Mouse (Mus musculus) limb, embryonic 11.5 days (tissue): ENCODE results near the gene Cacna2d1. TPM values are rescaled to one million over a fixed set of nuclear protein-coding genes. Genes with fewer than 3 reads are reported as not detected.

Source experiments
- ATAC-seq: fragments of 200-750 bp; cut with Nextera tagmentation; 2 replicates; pipeline ENCODE4 v1.8.0; 2017; ENCODE audit warnings: low read depth; ENCODE audit not compliant: insufficient number of reproducible peaks, low FRiP score, low TSS enrichment
- DNase-seq: peaks from one replicate; pipeline ENCODE4 v3.0.0-alpha.2; 2015; ENCODE audit warnings: low spot score
- H3K27ac ChIP-seq: fragments of 300-500 bp; sonication (generic); replicated peaks from 2 replicates; pipeline ENCODE4 v1.5.1; 2014; ENCODE audit warnings: low read depth, mild to moderate bottlenecking, low read length
- H3K27me3 ChIP-seq: fragments of 300-500 bp; sonication (generic); 2 replicates; pipeline ENCODE4 v1.6.1; 2014; ENCODE audit warnings: mild to moderate bottlenecking, low read length, mixed read lengths; ENCODE audit not compliant: control insufficient read depth, insufficient read depth
- H3K36me3 ChIP-seq: fragments of 300-500 bp; sonication (generic); 2 replicates; pipeline ENCODE4 v1.6.1; 2014; ENCODE audit warnings: mild to moderate bottlenecking, low read length, moderate library complexity, mixed read lengths; ENCODE audit not compliant: control insufficient read depth, insufficient read depth
- H3K4me1 ChIP-seq: fragments of 300-500 bp; sonication (generic); 2 replicates; pipeline ENCODE4 v1.6.1; 2014; ENCODE audit warnings: low read length, mixed read lengths; ENCODE audit not compliant: control insufficient read depth, insufficient read depth
- H3K4me2 ChIP-seq: fragments of 300-500 bp; sonication (generic); 2 replicates; pipeline ENCODE4 v1.6.1; 2014; ENCODE audit warnings: low read depth, mild to moderate bottlenecking, moderate library complexity; ENCODE audit not compliant: severe bottlenecking
- H3K4me3 ChIP-seq: fragments of 300-500 bp; sonication (generic); 2 replicates; pipeline ENCODE4 v1.5.1; 2014; ENCODE audit warnings: low read depth, low read length
- H3K9ac ChIP-seq: fragments of 300-500 bp; sonication (generic); 2 replicates; pipeline ENCODE4 v1.6.1; 2014; ENCODE audit warnings: mild to moderate bottlenecking, low read length
- H3K9me3 ChIP-seq: fragments of 300-500 bp; sonication (generic); 2 replicates; pipeline ENCODE4 v1.6.1; 2016; ENCODE audit warnings: low read length; ENCODE audit not compliant: control insufficient read depth
- WGBS: fragments of 180-500 bp; shearing (Covaris S2); extraction: QIAGEN DNeasy Blood & Tissue Kit; methylation state at CpG from one replicate; pipeline ENCODE4 v1.1.7; 2014; 5-methylcytosine and 5-hydroxymethylcytosine counted together
- polyA plus RNA-seq: library from polyadenylated mRNA; unstranded; fragments of >200 nt; fragmentation: Nextera tagmentation; extraction: Ambion mirVana; gene quantifications from 2 replicates; pipeline ENCODE4 v1.2.1, GENCODE M21; 2014

The Cacna2d1 gene
- polyA plus RNA-seq, 1 experiment from 2014 or later, result 9.5 TPM

DNA sequence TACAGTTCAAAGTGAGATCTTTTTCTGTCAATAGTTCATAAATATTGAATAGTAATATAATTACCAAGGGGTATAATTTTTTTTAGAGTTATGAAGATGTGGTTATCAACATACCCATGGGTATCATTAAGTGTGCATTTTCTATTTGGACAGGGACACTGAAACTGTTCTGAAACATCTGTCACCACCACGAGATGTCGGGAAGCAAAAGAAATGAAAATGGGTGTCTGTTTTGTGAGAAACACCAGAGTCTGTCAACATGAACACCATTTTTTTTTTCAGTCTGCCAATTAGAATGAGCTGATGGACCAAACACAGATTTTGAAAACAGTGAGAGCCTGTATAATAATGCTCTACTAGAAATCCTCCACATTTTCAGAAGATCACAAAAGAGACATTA is 153.5 kb downstream of the Cacna2d1 start:
- no peaks in the 10 kb centered on the region for H3K27me3 ChIP-seq
- H3K4me3 ChIP-seq, result no peak overlapping the region
- H3K4me1 ChIP-seq, result 0 out of 2 replicates have a peak, but pooled peaks cover 2% of the 10 kb centered on the region
- H3K36me3 ChIP-seq, result no peaks in the 10 kb centered on the region
- no peak for DNase-seq
- H3K9me3 ChIP-seq, result no peaks in the 10 kb centered on the region
- H3K4me2 ChIP-seq, result no peak overlapping the region
- no peak for ATAC-seq
- WGBS, result 72% methylated on average over 2 of the region's 2 CpGs
- no peak overlapping the region for H3K9ac ChIP-seq
- no peak overlapping the region for H3K27ac ChIP-seq

DNA sequence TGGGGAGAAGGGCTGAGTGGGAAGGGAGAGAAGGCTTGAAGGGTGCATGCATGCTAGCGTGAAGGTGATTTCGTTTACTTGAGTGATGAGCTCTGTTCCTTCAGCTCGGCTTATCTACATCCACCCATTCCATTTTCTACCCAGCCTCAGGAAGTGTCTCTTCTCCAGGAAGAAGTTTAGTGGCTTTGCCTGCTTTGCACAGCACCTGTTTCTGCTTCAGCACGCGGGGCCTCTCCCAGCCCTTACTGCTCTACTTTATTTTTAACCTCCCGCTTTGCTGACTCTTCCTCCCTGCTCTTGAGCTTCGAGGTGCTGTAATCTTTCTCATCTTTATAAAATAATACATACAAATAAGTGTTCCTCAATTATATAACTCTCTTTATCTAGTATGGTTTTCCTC is 158.0 kb downstream of the Cacna2d1 start:
- no peaks in the 10 kb centered on the region for H3K27me3 ChIP-seq
- H3K4me3 ChIP-seq, result no peak overlapping the region
- no peak overlapping the region for H3K27ac ChIP-seq
- no peak for ATAC-seq
- WGBS, result 82% methylated on average over 7 of the region's 7 CpGs
- no peak overlapping the region for H3K4me2 ChIP-seq
- no peaks in the 10 kb centered on the region for H3K9me3 ChIP-seq
- no peak for DNase-seq
- H3K9ac ChIP-seq, result no peak overlapping the region
- H3K36me3 ChIP-seq, result no peaks in the 10 kb centered on the region
- H3K4me1 ChIP-seq, result no peaks in the 10 kb centered on the region

DNA sequence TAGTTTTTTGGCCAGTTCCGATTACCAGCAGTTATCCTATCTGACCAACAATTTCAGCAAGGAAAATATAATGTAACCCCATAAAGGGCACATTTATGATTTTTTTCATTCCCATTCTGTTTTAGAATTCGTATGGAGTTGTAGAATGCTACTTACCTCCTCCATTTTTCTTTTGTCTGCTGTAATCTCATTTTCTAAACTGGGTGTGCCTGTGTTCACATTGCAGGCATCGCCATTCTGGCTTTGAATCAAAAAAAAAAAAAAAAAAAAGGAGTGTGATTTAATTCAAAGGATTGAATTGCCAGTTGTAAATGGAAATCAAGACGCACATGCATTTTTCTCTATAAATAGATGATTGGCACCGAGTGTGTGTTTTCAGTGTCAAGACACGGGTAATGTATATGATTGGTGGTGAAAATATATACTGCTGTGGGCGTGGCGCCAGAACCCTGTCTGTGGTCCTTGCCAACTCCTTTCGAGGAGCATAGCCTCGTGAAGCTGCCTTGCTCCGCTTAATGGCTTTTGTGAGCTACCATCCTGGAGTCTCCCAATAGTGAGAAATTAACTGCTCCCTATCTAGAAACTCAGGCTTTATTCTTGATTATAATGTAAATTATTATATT is 158.7 kb downstream of the Cacna2d1 start:
- WGBS, result 92% methylated on average over 11 of the region's 11 CpGs

DNA sequence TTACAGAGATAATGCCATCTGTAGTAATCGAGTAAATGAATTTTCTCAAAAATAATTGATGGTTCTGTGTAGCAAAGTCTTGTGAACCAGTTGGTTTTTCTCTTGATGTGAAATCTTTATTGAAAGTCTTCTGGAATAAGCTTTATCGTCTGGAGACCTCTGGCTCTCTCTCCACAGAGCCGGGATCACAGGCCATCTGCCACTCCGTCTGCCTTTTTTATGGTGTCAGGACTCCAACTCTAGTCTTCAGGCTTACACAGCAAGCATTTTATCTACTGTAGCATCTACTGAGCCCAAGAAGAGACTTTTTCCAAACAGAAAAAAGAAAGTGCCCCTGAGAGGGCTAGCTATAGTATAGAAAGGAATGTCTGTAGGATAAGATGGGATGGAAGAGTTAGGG is 160.9 kb downstream of the Cacna2d1 start:
- no peak overlapping the region for H3K9ac ChIP-seq
- ATAC-seq (no peak), DNase-seq (no peak)
- no peak overlapping the region for H3K27ac ChIP-seq
- no peaks in the 10 kb centered on the region for H3K36me3 ChIP-seq
- H3K4me1 ChIP-seq, result no peaks in the 10 kb centered on the region
- no peaks in the 10 kb centered on the region for H3K9me3 ChIP-seq
- H3K4me3 ChIP-seq, result no peak overlapping the region
- WGBS, result 52% methylated on average over 4 of the region's 4 CpGs
- H3K4me2 ChIP-seq, result no peak overlapping the region
- no peaks in the 10 kb centered on the region for H3K27me3 ChIP-seq

More for the DNA sequence above, 158.7 kb downstream of the Cacna2d1 start:
- no peak overlapping the region for H3K27ac ChIP-seq
- H3K27me3 ChIP-seq, result no peaks in the 10 kb centered on the region
- DNase-seq, result no peak
- H3K36me3 ChIP-seq, result no peaks in the 10 kb centered on the region
- H3K9me3 ChIP-seq, result no peaks in the 10 kb centered on the region
- ATAC-seq, result no peak
- H3K4me1 ChIP-seq, result no peaks in the 10 kb centered on the region
- H3K4me3 ChIP-seq, result no peak overlapping the region
- H3K9ac ChIP-seq, result no peak overlapping the region
- H3K4me2 ChIP-seq, result no peak overlapping the region

DNA sequence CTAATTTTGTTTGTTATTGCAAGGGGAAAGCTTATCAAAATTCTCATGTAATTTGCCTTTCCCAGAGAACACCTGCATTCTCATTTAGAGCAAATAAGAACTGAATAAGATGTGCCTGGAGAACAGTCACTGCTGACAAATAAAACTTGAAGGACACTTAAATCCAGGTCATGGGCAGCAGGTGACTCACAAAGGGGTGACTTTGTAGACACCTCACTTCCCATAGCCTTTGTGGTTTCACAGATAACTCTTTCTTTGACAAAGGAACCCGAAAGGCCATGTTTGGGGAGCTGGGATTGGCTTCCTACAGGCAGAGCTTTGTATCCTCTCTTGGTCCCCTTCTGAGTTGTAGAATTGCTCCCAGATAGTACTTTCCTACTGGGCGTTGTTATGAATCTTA is 164.3 kb downstream of the Cacna2d1 start:
- Histone ChIP-seq H3K36me3 (no peaks in the 10 kb centered on the region), H3K9me3 (no peaks in the 10 kb centered on the region), H3K27ac (no peak overlapping the region), H3K4me3 (no peak overlapping the region), H3K27me3 (no peaks in the 10 kb centered on the region), H3K9ac (no peak overlapping the region), H3K4me2 (no peak overlapping the region), H3K4me1 (no peaks in the 10 kb centered on the region)
- 87% methylated on average over 2 of the region's 2 CpGs for WGBS
- ATAC-seq, result no peak
- DNase-seq, result no peak

DNA sequence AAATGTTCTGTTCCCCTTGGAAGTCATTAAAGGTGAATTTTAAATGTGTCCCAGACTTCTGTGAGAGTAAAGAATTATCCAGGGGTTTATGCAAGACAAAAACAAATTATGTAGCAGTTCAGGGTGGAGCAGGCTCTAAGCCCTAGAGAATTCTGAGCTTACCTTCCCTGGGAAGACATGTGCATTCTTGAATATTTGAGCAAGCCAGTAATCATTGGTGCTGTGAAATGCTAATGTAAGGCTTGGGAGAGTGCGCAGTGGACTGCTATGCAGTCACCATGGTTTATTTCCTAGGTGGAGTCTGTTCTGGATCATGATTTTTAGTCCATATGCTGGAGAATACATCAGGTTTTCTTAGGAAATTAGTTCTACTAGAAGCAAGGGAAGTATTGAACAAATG is 167.3 kb downstream of the Cacna2d1 start:
- no peak overlapping the region for H3K27ac ChIP-seq
- no peak for ATAC-seq
- no peak overlapping the region for H3K4me2 ChIP-seq
- H3K27me3 ChIP-seq, result no peaks in the 10 kb centered on the region
- 91% methylated on average over 1 of the region's 1 CpGs for WGBS
- no peaks in the 10 kb centered on the region for H3K36me3 ChIP-seq
- H3K4me3 ChIP-seq, result no peak overlapping the region
- no peak overlapping the region for H3K9ac ChIP-seq
- no peaks in the 10 kb centered on the region for H3K9me3 ChIP-seq
- no peaks in the 10 kb centered on the region for H3K4me1 ChIP-seq
- no peak for DNase-seq

DNA sequence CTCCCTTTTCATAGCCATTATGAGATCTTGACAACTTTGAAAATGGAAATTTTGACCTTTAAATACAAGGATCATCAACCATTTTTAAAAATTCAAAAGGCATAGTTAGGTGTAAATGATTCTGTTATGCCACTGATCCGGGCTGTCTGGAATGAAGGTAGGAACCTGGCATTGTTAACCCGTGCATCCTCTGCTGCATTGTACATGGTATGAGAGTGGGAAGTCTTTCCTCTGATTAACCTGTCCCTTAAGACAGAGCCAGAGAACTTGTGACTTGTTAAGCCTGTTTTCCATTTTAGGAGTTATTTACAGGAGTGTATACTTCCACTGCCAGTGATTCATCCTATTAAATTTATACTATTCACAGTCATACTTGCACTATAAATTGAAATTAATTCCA is 171.2 kb downstream of the Cacna2d1 start:
- H3K4me2 ChIP-seq, result no peak overlapping the region
- DNase-seq, result no peak
- H3K27ac ChIP-seq, result no peak overlapping the region
- no peaks in the 10 kb centered on the region for H3K36me3 ChIP-seq
- no peak overlapping the region for H3K9ac ChIP-seq
- H3K9me3 ChIP-seq, result no peaks in the 10 kb centered on the region
- WGBS, result 80% methylated on average over 2 of the region's 2 CpGs
- H3K4me3 ChIP-seq, result no peak overlapping the region
- ATAC-seq, result no peak
- H3K4me1 ChIP-seq, result no peaks in the 10 kb centered on the region
- H3K27me3 ChIP-seq, result no peaks in the 10 kb centered on the region

DNA sequence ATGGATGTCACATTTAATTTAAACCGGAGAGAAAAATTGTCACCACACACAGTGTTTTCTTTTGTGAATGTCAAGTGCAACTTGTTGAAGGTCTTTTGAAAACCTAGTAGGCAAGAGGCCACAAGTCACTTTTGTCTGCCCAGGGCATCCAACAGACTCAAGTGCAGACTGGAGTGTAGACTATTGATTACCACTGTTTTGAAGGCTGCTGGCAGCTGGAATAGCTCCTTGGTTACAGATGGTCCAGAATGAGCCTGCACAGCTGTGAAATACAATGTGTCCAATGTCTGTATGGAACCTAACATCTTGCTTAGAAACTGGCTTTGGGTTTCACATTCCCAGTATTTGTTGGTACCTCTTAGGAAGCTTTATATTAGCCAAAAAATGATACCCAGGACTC is 176.2 kb downstream of the Cacna2d1 start:
- Histone ChIP-seq H3K27ac (no peak overlapping the region), H3K4me3 (no peak overlapping the region), H3K4me1 (no peaks in the 10 kb centered on the region), H3K27me3 (no peaks in the 10 kb centered on the region), H3K9ac (no peak overlapping the region), H3K4me2 (no peak overlapping the region), H3K9me3 (no peaks in the 10 kb centered on the region), H3K36me3 (no peaks in the 10 kb centered on the region)
- 94% methylated on average over 1 of the region's 1 CpGs for WGBS
- ATAC-seq, result no peak
- no peak for DNase-seq

DNA sequence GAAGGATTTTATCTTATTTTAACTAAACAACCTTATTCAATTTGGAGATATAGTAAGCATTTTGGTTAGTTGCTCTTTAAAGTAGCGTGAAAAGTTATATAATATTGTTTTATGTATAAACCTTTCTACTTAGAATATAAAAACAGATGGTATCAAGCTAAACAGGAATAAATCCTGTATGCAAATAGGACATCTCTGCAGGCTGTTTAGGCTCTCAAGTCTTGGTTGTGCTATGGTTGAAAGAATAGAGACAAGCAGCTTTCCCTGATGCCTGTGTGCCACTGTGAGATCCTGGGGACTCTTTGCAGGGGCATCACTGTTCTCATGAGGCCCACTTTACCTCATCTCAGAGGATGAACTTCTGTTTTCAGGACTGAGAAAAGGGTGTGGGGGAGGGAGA is 179.4 kb downstream of the Cacna2d1 start:
- no peak for DNase-seq
- H3K27ac ChIP-seq, result no peak overlapping the region
- H3K27me3 ChIP-seq, result no peaks in the 10 kb centered on the region
- H3K36me3 ChIP-seq, result no peaks in the 10 kb centered on the region
- no peaks in the 10 kb centered on the region for H3K4me1 ChIP-seq
- WGBS, result 93% methylated on average over 1 of the region's 1 CpGs
- H3K9me3 ChIP-seq, result no peaks in the 10 kb centered on the region
- no peak overlapping the region for H3K9ac ChIP-seq
- H3K4me2 ChIP-seq, result no peak overlapping the region
- no peak for ATAC-seq
- H3K4me3 ChIP-seq, result no peak overlapping the region
